9 mouse cellular contexts compared by ENCODE assay signal in the genomic region with DNA sequence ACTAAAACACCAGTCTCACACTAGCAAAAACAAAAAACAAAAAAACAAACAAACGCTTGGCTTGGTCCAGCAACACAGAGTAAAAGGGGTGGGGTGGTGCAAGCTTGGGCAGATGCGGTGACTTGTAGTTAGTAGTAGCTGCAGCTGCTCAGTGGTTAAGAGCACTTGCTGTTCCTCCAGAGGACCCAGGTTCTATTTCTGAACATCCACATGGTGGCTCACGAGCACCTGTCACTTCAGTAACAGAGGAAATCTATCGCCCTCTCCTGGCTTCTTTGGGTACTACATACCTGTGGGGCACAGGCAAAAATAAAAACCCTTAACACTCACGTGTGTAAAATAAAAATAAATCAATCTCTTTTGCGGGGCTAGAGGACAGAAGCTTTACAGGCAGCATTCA. TPM values are rescaled to one million over a fixed set of nuclear protein-coding genes. Genes with fewer than 3 reads are reported as not detected.
DNase-seq lines count a peak whose midpoint lies in the region; ATAC-seq and TF ChIP-seq lines count a peak whose summit lies in the region.
"Had no signal": no experiment of that assay in that cellular context is flagged by ENCODE, and none has a peak within 500 bp of the region (broad histone marks: within the 10 kb centered on the region; RNA-seq: fewer than 3 reads in every experiment).

No protein-coding gene starts in this region.

- H3K4me1 ChIP-seq in heart, embryonic 10.5 days, result peaks cover 6% of the 10 kb centered on the region; the same call in 1 of the 2 replicates
- H3K4me1 ChIP-seq in embryonic facial prominence, embryonic 15.5 days, result peaks cover 24% of the 10 kb centered on the region
- no peaks in the 10 kb centered on the region for H3K4me1 ChIP-seq in midbrain, postnatal 0 days (ENCODE audit: insufficient read depth, low read length)
- H3K4me1 ChIP-seq: midbrain, embryonic 12.5 days had no signal

- peak; percentile 79 for TF ChIP-seq CTCF in midbrain, postnatal 0 days (IDR thresholded peaks at IDR 0.05)

- no peaks in the 10 kb centered on the region for H3K9me3 ChIP-seq in heart, embryonic 10.5 days
- H3K9me3 ChIP-seq in embryonic facial prominence, embryonic 15.5 days (replicated peaks), result no peaks in the 10 kb centered on the region
- H3K9me3 ChIP-seq in midbrain, postnatal 0 days (ENCODE audit: low read length), result no peaks in the 10 kb centered on the region
- H3K9me3 ChIP-seq: midbrain, embryonic 12.5 days had no signal

- no peak overlapping the region for H3K4me3 ChIP-seq in heart, embryonic 10.5 days
- H3K4me3 ChIP-seq in embryonic facial prominence, embryonic 15.5 days (replicated peaks), result no peak overlapping the region
- H3K4me3 ChIP-seq in midbrain, postnatal 0 days (ENCODE audit: low read depth, low read length), result no peak overlapping the region
- H3K4me3 ChIP-seq: midbrain, embryonic 12.5 days had no signal

- DNase-seq in heart, adult 8-10 months (ENCODE audit: low spot score), result peak; percentile 50
- DNase-seq in heart, embryonic 10.5 days (ENCODE audit: low spot score), result no peak
- DNase-seq in CD4-positive, CD25-positive, alpha-beta regulatory T cell, adult 2 months (ENCODE audit: low read depth, low spot score), result peak; percentile 72
- peak; percentile 78 for DNase-seq in adrenal gland, postnatal 10 days
- DNase-seq in layer of hippocampus, adult 9-10 months (ENCODE audit: low spot score), result peak; percentile 20
- DNase-seq in midbrain, postnatal 0 days (ENCODE audit: low spot score), result peak; percentile 62
- DNase-seq in thymus, postnatal 14 days, result peak; percentile 73

- H3K9ac ChIP-seq in embryonic facial prominence, embryonic 15.5 days, result no peak overlapping the region
- H3K9ac ChIP-seq in midbrain, postnatal 0 days (replicated peaks; ENCODE audit: low read length, poor library complexity, severe bottlenecking), result no peak overlapping the region
- H3K9ac ChIP-seq: midbrain, embryonic 12.5 days had no signal

- ATAC-seq in embryonic facial prominence, embryonic 15.5 days (ENCODE audit: insufficient number of reproducible peaks, low FRiP score, low TSS enrichment, low read depth), result no peak
- ATAC-seq in midbrain, postnatal 0 days (ENCODE audit: low FRiP score), result no peak

- no peaks in the 10 kb centered on the region for H3K27me3 ChIP-seq in heart, embryonic 10.5 days (ENCODE audit: insufficient read depth, poor library complexity, severe bottlenecking)
- no peaks in the 10 kb centered on the region for H3K27me3 ChIP-seq in embryonic facial prominence, embryonic 15.5 days
- no peaks in the 10 kb centered on the region for H3K27me3 ChIP-seq in midbrain, postnatal 0 days (ENCODE audit: insufficient read depth, low read length)
- H3K27me3 ChIP-seq: midbrain, embryonic 12.5 days had no signal

- 36% methylated on average over 6 of the region's 6 CpGs for WGBS in heart, embryonic 10.5 days
- WGBS in embryonic facial prominence, embryonic 15.5 days, result 23% methylated on average over 6 of the region's 6 CpGs
- 40% methylated on average over 6 of the region's 6 CpGs for WGBS in midbrain, postnatal 0 days

- H3K4me2 ChIP-seq in embryonic facial prominence, embryonic 15.5 days (replicated peaks), result no peak overlapping the region
- no peak overlapping the region for H3K4me2 ChIP-seq in midbrain, postnatal 0 days (ENCODE audit: low read depth, low read length, poor library complexity, severe bottlenecking)
- H3K4me2 ChIP-seq: midbrain, embryonic 12.5 days had no signal

- peaks cover 58% of the 10 kb centered on the region for H3K36me3 ChIP-seq in heart, embryonic 10.5 days
- peaks cover 4% of the 10 kb centered on the region for H3K36me3 ChIP-seq in embryonic facial prominence, embryonic 15.5 days
- no peaks in the 10 kb centered on the region for H3K36me3 ChIP-seq in midbrain, postnatal 0 days (ENCODE audit: insufficient read depth, low read length)
- H3K36me3 ChIP-seq: midbrain, embryonic 12.5 days had no signal

- H3K27ac ChIP-seq in heart, embryonic 10.5 days, result no peak overlapping the region
- peak overlapping the region; percentile 68 for H3K27ac ChIP-seq in embryonic facial prominence, embryonic 15.5 days (replicated peaks)
- no peak overlapping the region for H3K27ac ChIP-seq in midbrain, postnatal 0 days (ENCODE audit: low read depth, low read length)
- H3K27ac ChIP-seq: midbrain, embryonic 12.5 days had no signal

RNA-seq across cellular contexts. Expression of a gene that starts 23.8 kb away (rescaled TPM):
- total RNA-seq in heart, adult 8-10 months (2022), result 1 to 10 TPM in 1 of 4 experiments, under 1 TPM in 3; 0.71 to 1.7 (median 0.87) TPM
- 31.2 and 37.7 TPM in 2 replicates for polyA plus RNA-seq in heart, embryonic 10.5 days (2016; fragmentation: Nextera tagmentation; extraction: Ambion mirVana)
- 1 to 10 TPM; 1.1 TPM for total RNA-seq in adrenal gland, postnatal 10 days (2021)
- polyA plus RNA-seq in embryonic facial prominence, embryonic 15.5 days (2015; fragmentation: Nextera tagmentation; extraction: Ambion mirVana), result 23.0 and 24.5 TPM in 2 replicates
- total RNA-seq in midbrain, postnatal 0 days (2014; rRNA removed), result 1.3 and 4.3 TPM in 2 replicates
- 0.67 and 1.1 TPM in 2 replicates for polyA plus RNA-seq in midbrain, postnatal 0 days (2015; fragmentation: Nextera tagmentation; extraction: Ambion mirVana)

RNA-seq across cellular contexts. Expression of a gene that starts 34.1 kb away (rescaled TPM):
- not detected for total RNA-seq in heart, adult 8-10 months (2022)
- polyA plus RNA-seq in heart, embryonic 10.5 days (2016; fragmentation: Nextera tagmentation; extraction: Ambion mirVana), result not detected in 2 replicates
- total RNA-seq in adrenal gland, postnatal 10 days (2021), result not detected
- polyA plus RNA-seq in embryonic facial prominence, embryonic 15.5 days (2015; fragmentation: Nextera tagmentation; extraction: Ambion mirVana), result not detected in 2 replicates
- not detected in 2 replicates for total RNA-seq in midbrain, postnatal 0 days (2014; rRNA removed)
- not detected in 2 replicates for polyA plus RNA-seq in midbrain, postnatal 0 days (2015; fragmentation: Nextera tagmentation; extraction: Ambion mirVana)
- polyA plus RNA-seq: midbrain, embryonic 12.5 days had no signal

RNA-seq across cellular contexts. Expression of a gene that starts 38.8 kb away (rescaled TPM):
- 100 to 1,000 TPM in 3 of 4 experiments, 10 to 100 TPM in 1; 97.6 to 119 (median 113) TPM for total RNA-seq in heart, adult 8-10 months (2022)
- polyA plus RNA-seq in heart, embryonic 10.5 days (2016; fragmentation: Nextera tagmentation; extraction: Ambion mirVana), result 4.9 and 6.8 TPM in 2 replicates
- total RNA-seq in adrenal gland, postnatal 10 days (2021), result 100 to 1,000 TPM; 131 to 143 TPM
- 11.1 and 22.1 TPM in 2 replicates for polyA plus RNA-seq in embryonic facial prominence, embryonic 15.5 days (2015; fragmentation: Nextera tagmentation; extraction: Ambion mirVana)
- 26.8 and 46.4 TPM in 2 replicates for total RNA-seq in midbrain, postnatal 0 days (2014; rRNA removed)
- polyA plus RNA-seq in midbrain, postnatal 0 days (2015; fragmentation: Nextera tagmentation; extraction: Ambion mirVana), result 4.9 and 6.0 TPM in 2 replicates
